10 mouse cellular contexts compared by ENCODE assay signal in genomic region chrX:153719602-153720001, GRCm38 (mm10). TPM values are rescaled to one million over a fixed set of nuclear protein-coding genes. Genes with fewer than 3 reads are reported as not detected.
DNase-seq lines count a peak whose midpoint lies in the region; ATAC-seq and TF ChIP-seq lines count a peak whose summit lies in the region.
"Had no signal": no experiment of that assay in that cellular context is flagged by ENCODE, and none has a peak within 500 bp of the region (broad histone marks: within the 10 kb centered on the region; RNA-seq: fewer than 3 reads in every experiment).

No protein-coding gene starts in this region.

- ATAC-seq in lung, postnatal 0 days: no peak
- ATAC-seq in activated CD4-positive, CD25-positive, alpha-beta regulatory T cell, adult 4 months: peak; percentile 37
- peak; percentile 39; the same call in 1 of the 2 replicates for ATAC-seq in neutrophil, adult 5-6 weeks (ENCODE audit: extremely low read depth, insufficient number of reproducible peaks, low FRiP score, poor library complexity, severe bottlenecking)
- ATAC-seq: forebrain, embryonic 15.5 days had no signal

- no peaks in the 10 kb centered on the region for H3K9me3 ChIP-seq in lung, postnatal 0 days (ENCODE audit: low read length)
- H3K9me3 ChIP-seq: forebrain, embryonic 15.5 days; stomach, embryonic 15.5 days had no signal

- TF ChIP-seq EP300 in lung, postnatal 0 days (IDR thresholded peaks at IDR 0.05): no peak

- intact Hi-C loops in gastrocnemius, adult 2 months (cut with DNase I): no loop called here

- WGBS in lung, postnatal 0 days: 24% methylated on average over 4 of the region's 4 CpGs

- no peak overlapping the region for H3K4me3 ChIP-seq in gastrocnemius, adult 2 months
- H3K4me3 ChIP-seq in lung, postnatal 0 days (ENCODE audit: low read depth, low read length): no peak overlapping the region
- H3K4me3 ChIP-seq: forebrain, embryonic 15.5 days; stomach, embryonic 15.5 days had no signal

- no peaks in the 10 kb centered on the region for H3K4me1 ChIP-seq in lung, postnatal 0 days (ENCODE audit: insufficient read depth, low read depth, low read length)
- H3K4me1 ChIP-seq: forebrain, embryonic 15.5 days; stomach, embryonic 15.5 days had no signal

- peak; percentile 16 for DNase-seq in gastrocnemius, adult 2 months
- DNase-seq in gastrocnemius, postnatal 10 days: no peak
- DNase-seq in lung, postnatal 0 days (ENCODE audit: low spot score): peak; percentile 16
- no peak for DNase-seq in lung, postnatal 25 days (ENCODE audit: low spot score)
- no peak for DNase-seq in ovary, postnatal 14 days (ENCODE audit: low spot score)
- DNase-seq in yolk sac, embryonic 10.5 days (ENCODE audit: low spot score): no peak

- peak; percentile 51 for TF ChIP-seq CTCF in gastrocnemius, adult 2 months (IDR thresholded peaks at IDR 0.05)
- TF ChIP-seq CTCF in lung, postnatal 0 days (IDR thresholded peaks at IDR 0.05): peak; percentile 64

- no peak overlapping the region for H3K27ac ChIP-seq in gastrocnemius, adult 2 months
- H3K27ac ChIP-seq in lung, postnatal 0 days (ENCODE audit: low read length): no peak overlapping the region
- H3K27ac ChIP-seq: forebrain, embryonic 15.5 days; stomach, embryonic 15.5 days had no signal

- no peaks in the 10 kb centered on the region for H3K36me3 ChIP-seq in lung, postnatal 0 days (ENCODE audit: insufficient read depth, low read length)
- H3K36me3 ChIP-seq: forebrain, embryonic 15.5 days; stomach, embryonic 15.5 days had no signal

- no peak overlapping the region for H3K9ac ChIP-seq in lung, postnatal 0 days (replicated peaks; ENCODE audit: low read depth)
- H3K9ac ChIP-seq: forebrain, embryonic 15.5 days; stomach, embryonic 15.5 days had no signal

- H3K4me2 ChIP-seq in lung, postnatal 0 days (replicated peaks; ENCODE audit: low read depth, low read length): no peak overlapping the region
- H3K4me2 ChIP-seq: forebrain, embryonic 15.5 days; stomach, embryonic 15.5 days had no signal

- no peaks in the 10 kb centered on the region for H3K27me3 ChIP-seq in lung, postnatal 0 days (replicated peaks; ENCODE audit: insufficient read depth, low read length)
- H3K27me3 ChIP-seq: forebrain, embryonic 15.5 days; stomach, embryonic 15.5 days had no signal

RNA-seq across cellular contexts. Expression of gene Nbdy, which starts 3.8 kb away (rescaled TPM):
- total RNA-seq in gastrocnemius, adult 2 months (2021): 10 to 100 TPM; 20.4 to 24.4 TPM
- 10 to 100 TPM; 24.9 to 26.0 TPM for total RNA-seq in gastrocnemius, postnatal 10 days (2021)
- polyA plus RNA-seq in lung, postnatal 0 days (2015; fragmentation: Nextera tagmentation; extraction: Ambion mirVana): 108 and 119 TPM in 2 replicates
- 10 to 100 TPM; 46.3 to 48.4 TPM for polyA plus RNA-seq in activated CD4-positive, CD25-positive, alpha-beta regulatory T cell, adult 4 months (2017; shearing (Covaris generic))
- total RNA-seq in neutrophil, adult 5-6 weeks (2017): 2.6 and 4.1 TPM in 2 replicates

RNA-seq across cellular contexts. Expression of gene Kctd12b, which starts 23.4 kb away (rescaled TPM):
- total RNA-seq in gastrocnemius, adult 2 months (2021): 1 to 10 TPM; 1.3 to 1.8 TPM
- 10 to 100 TPM in 1 of 2 experiments, 1 to 10 TPM in 1; 8.1 to 10.9 TPM for total RNA-seq in gastrocnemius, postnatal 10 days (2021)
- 8.2 and 9.7 TPM in 2 replicates for polyA plus RNA-seq in lung, postnatal 0 days (2015; fragmentation: Nextera tagmentation; extraction: Ambion mirVana)
- under 1 TPM; 0.16 to 0.24 TPM for polyA plus RNA-seq in activated CD4-positive, CD25-positive, alpha-beta regulatory T cell, adult 4 months (2017; shearing (Covaris generic))
- total RNA-seq in neutrophil, adult 5-6 weeks (2017): 0.70 and 1.5 TPM in 2 replicates

Comparison
In these comparisons a context has a peak if more than half of its experiments do, and no peak if none do; other contexts are left out.
1. DNase-seq: peak in gastrocnemius, adult 2 months (single experiment) and lung, postnatal 0 days (single experiment); none in gastrocnemius, postnatal 10 days (single experiment), lung, postnatal 25 days (single experiment), ovary, postnatal 14 days (single experiment) and yolk sac, embryonic 10.5 days (single experiment).